Mouse (Mus musculus) intestine, embryonic 15.5 days (tissue): ENCODE measurements around the gene Mmp9. TPM values are rescaled to one million over a fixed set of nuclear protein-coding genes. Genes with fewer than 3 reads are reported as not detected.

Source experiments
- ATAC-seq: fragments of 200-750 bp; cut with Nextera tagmentation; 2 replicates; pipeline ENCODE4 v1.8.0; 2017; ENCODE audit warnings: moderate TSS enrichment, moderate library complexity
- H3K27ac ChIP-seq: fragments of 300-500 bp; sonication (generic); 2 replicates; pipeline ENCODE4 v1.5.1; 2015; ENCODE audit warnings: mild to moderate bottlenecking, inconsistent platforms
- H3K27me3 ChIP-seq: fragments of 300-500 bp; sonication (generic); replicated peaks from 2 replicates; pipeline ENCODE4 v1.6.1; 2015; ENCODE audit warnings: inconsistent platforms
- H3K36me3 ChIP-seq: fragments of 300-500 bp; sonication (generic); 2 replicates; pipeline ENCODE4 v1.6.1; 2015; ENCODE audit warnings: inconsistent platforms
- H3K4me1 ChIP-seq: fragments of 300-500 bp; sonication (generic); replicated peaks from 2 replicates; pipeline ENCODE4 v1.6.1; 2015; ENCODE audit warnings: inconsistent platforms
- H3K4me2 ChIP-seq: fragments of 300-500 bp; sonication (generic); replicated peaks from 2 replicates; pipeline ENCODE4 v1.6.1; 2015; ENCODE audit warnings: mild to moderate bottlenecking, inconsistent platforms
- H3K4me3 ChIP-seq: fragments of 300-500 bp; sonication (generic); replicated peaks from 2 replicates; pipeline ENCODE4 v1.5.1; 2015; ENCODE audit warnings: inconsistent platforms
- H3K9ac ChIP-seq: fragments of 300-500 bp; sonication (generic); 2 replicates; pipeline ENCODE4 v1.6.1; 2015; ENCODE audit warnings: inconsistent platforms
- H3K9me3 ChIP-seq: fragments of 300-500 bp; sonication (generic); 2 replicates; pipeline ENCODE4 v1.6.1; 2016; ENCODE audit warnings: inconsistent platforms
- WGBS: fragments of 180-500 bp; shearing (Covaris S2); methylation state at CpG from one replicate; pipeline ENCODE4 v1.1.7; 2015; 5-methylcytosine and 5-hydroxymethylcytosine counted together
- polyA plus RNA-seq: library from polyadenylated mRNA; unstranded; fragments of >200 nt; fragmentation: Nextera tagmentation; extraction: Ambion mirVana; gene quantifications from 2 replicates; pipeline ENCODE4 v1.2.1, GENCODE M21; 2015

Gene Mmp9
- polyA plus RNA-seq, 1 experiment from 2014 or later, result 5.2 TPM

- no peak overlapping the region for H3K27ac ChIP-seq
- no peak overlapping the region for H3K4me3 ChIP-seq
- no peak overlapping the region for H3K9ac ChIP-seq
- no peaks in the 10 kb centered on the region for H3K4me1 ChIP-seq
- no peaks in the 10 kb centered on the region for H3K9me3 ChIP-seq
- H3K4me2 ChIP-seq, result no peak overlapping the region
- H3K27me3 ChIP-seq, result no peaks in the 10 kb centered on the region
- ATAC-seq, result no peak
- 76% methylated on average over 6 of the region's 6 CpGs for WGBS
- no peaks in the 10 kb centered on the region for H3K36me3 ChIP-seq
Observed at GRCm38 (mm10) chr2:164985962-164986361, 45.4 kb downstream of the Mmp9 start.

GRCm38 (mm10) chr2:164986371-164987027, 45.9 kb downstream of the Mmp9 start:
- no peak for ATAC-seq
- no peak overlapping the region for H3K4me2 ChIP-seq
- no peak overlapping the region for H3K27ac ChIP-seq
- H3K4me1 ChIP-seq, result no peaks in the 10 kb centered on the region
- H3K36me3 ChIP-seq, result no peaks in the 10 kb centered on the region
- H3K27me3 ChIP-seq, result no peaks in the 10 kb centered on the region
- WGBS, result 74% methylated on average over 14 of the region's 14 CpGs
- H3K9ac ChIP-seq, result no peak overlapping the region
- no peak overlapping the region for H3K4me3 ChIP-seq
- no peaks in the 10 kb centered on the region for H3K9me3 ChIP-seq

GRCm38 (mm10) chr2:164988777-164989176, 48.2 kb downstream of the Mmp9 start:
- Histone ChIP-seq H3K27me3 (no peaks in the 10 kb centered on the region), H3K36me3 (no peaks in the 10 kb centered on the region), H3K9ac (no peak overlapping the region), H3K27ac (no peak overlapping the region), H3K4me1 (no peaks in the 10 kb centered on the region), H3K4me3 (no peak overlapping the region), H3K9me3 (no peaks in the 10 kb centered on the region), H3K4me2 (no peak overlapping the region)
- WGBS, result 64% methylated on average over 13 of the region's 13 CpGs
- no peak for ATAC-seq

GRCm38 (mm10) chr2:164991111-164991510, 50.5 kb downstream of the Mmp9 start:
- Histone ChIP-seq H3K27me3 (peaks cover 11% of the 10 kb centered on the region; the same call in 1 of the 2 replicates), H3K36me3 (no peaks in the 10 kb centered on the region), H3K9me3 (no peaks in the 10 kb centered on the region), H3K4me3 (no peak overlapping the region), H3K4me2 (no peak overlapping the region), H3K4me1 (no peaks in the 10 kb centered on the region), H3K27ac (no peak overlapping the region), H3K9ac (no peak overlapping the region)
- WGBS, result 67% methylated on average over 3 of the region's 3 CpGs
- ATAC-seq, result no peak

- Histone ChIP-seq H3K27me3 (peaks cover 17% of the 10 kb centered on the region), H3K4me2 (no peak overlapping the region), H3K36me3 (no peaks in the 10 kb centered on the region), H3K4me3 (no peak overlapping the region), H3K9ac (no peak overlapping the region), H3K4me1 (no peaks in the 10 kb centered on the region), H3K9me3 (no peaks in the 10 kb centered on the region), H3K27ac (no peak overlapping the region)
- ATAC-seq, result no peak
- WGBS, result 34% methylated on average over 10 of the region's 10 CpGs
Observed at GRCm38 (mm10) chr2:164991808-164992207, 51.2 kb downstream of the Mmp9 start.

GRCm38 (mm10) chr2:164994156-164994555, 53.6 kb downstream of the Mmp9 start:
- Histone ChIP-seq H3K9ac (no peak overlapping the region), H3K4me2 (no peak overlapping the region), H3K9me3 (no peaks in the 10 kb centered on the region), H3K4me3 (no peak overlapping the region), H3K4me1 (peaks cover 17% of the 10 kb centered on the region), H3K36me3 (no peaks in the 10 kb centered on the region), H3K27me3 (peaks cover 40% of the 10 kb centered on the region), H3K27ac (no peak overlapping the region)
- ATAC-seq, result no peak
- 86% methylated on average over 11 of the region's 11 CpGs for WGBS

GRCm38 (mm10) chr2:164994659-164995428, 54.3 kb downstream of the Mmp9 start:
- H3K27me3 ChIP-seq, result peaks cover 40% of the 10 kb centered on the region
- peaks cover 17% of the 10 kb centered on the region for H3K4me1 ChIP-seq
- H3K36me3 ChIP-seq, result no peaks in the 10 kb centered on the region
- H3K4me2 ChIP-seq, result no peak overlapping the region
- H3K27ac ChIP-seq, result no peak overlapping the region
- 57% methylated on average over 21 of the region's 21 CpGs for WGBS
- H3K9ac ChIP-seq, result no peak overlapping the region
- H3K4me3 ChIP-seq, result no peak overlapping the region
- H3K9me3 ChIP-seq, result no peaks in the 10 kb centered on the region
- no peak for ATAC-seq

- no peaks in the 10 kb centered on the region for H3K9me3 ChIP-seq
- no peak overlapping the region for H3K27ac ChIP-seq
- H3K27me3 ChIP-seq, result peaks cover 40% of the 10 kb centered on the region
- no peak overlapping the region for H3K4me3 ChIP-seq
- no peak overlapping the region for H3K4me2 ChIP-seq
- H3K9ac ChIP-seq, result no peak overlapping the region
- peaks cover 8% of the 10 kb centered on the region for H3K36me3 ChIP-seq
- no peak for ATAC-seq
- peaks cover 17% of the 10 kb centered on the region for H3K4me1 ChIP-seq
- WGBS, result 75% methylated on average over 11 of the region's 11 CpGs
Observed at GRCm38 (mm10) chr2:164995976-164996375, 55.4 kb downstream of the Mmp9 start.

- Histone ChIP-seq H3K4me3 (peak overlapping the region; percentile 23), H3K9ac (peak overlapping the region; percentile 27), H3K27ac (no peak overlapping the region), H3K27me3 (peaks cover 40% of the 10 kb centered on the region), H3K36me3 (peaks cover 19% of the 10 kb centered on the region), H3K4me1 (peaks cover 17% of the 10 kb centered on the region), H3K4me2 (peak overlapping the region; percentile 65), H3K9me3 (no peaks in the 10 kb centered on the region)
- WGBS, result 14% methylated on average over 49 of the region's 49 CpGs
- no peak for ATAC-seq
Observed at GRCm38 (mm10) chr2:164996848-164997720, 56.5 kb downstream of the Mmp9 start.

- Histone ChIP-seq H3K36me3 (peaks cover 27% of the 10 kb centered on the region), H3K27me3 (peaks cover 40% of the 10 kb centered on the region), H3K9ac (peak overlapping the region; percentile 27), H3K4me1 (peaks cover 17% of the 10 kb centered on the region), H3K4me2 (peak overlapping the region; percentile 65), H3K27ac (no peak overlapping the region), H3K4me3 (peak overlapping the region; percentile 23), H3K9me3 (no peaks in the 10 kb centered on the region)
- peak; percentile 51; the same call in 1 of the 2 replicates for ATAC-seq
- WGBS, result under 1% methylated on average over 52 of the region's 52 CpGs
Observed at GRCm38 (mm10) chr2:164997721-164998428, 57.3 kb downstream of the Mmp9 start.

- ATAC-seq, result no peak
- 89% methylated on average over 13 of the region's 13 CpGs for WGBS
- Histone ChIP-seq H3K4me1 (peaks cover 17% of the 10 kb centered on the region), H3K9me3 (no peaks in the 10 kb centered on the region), H3K4me3 (no peak overlapping the region), H3K27me3 (peaks cover 21% of the 10 kb centered on the region), H3K27ac (no peak overlapping the region), H3K4me2 (no peak overlapping the region), H3K36me3 (peaks cover 48% of the 10 kb centered on the region), H3K9ac (no peak overlapping the region)
Observed at GRCm38 (mm10) chr2:165001958-165002357, 61.4 kb downstream of the Mmp9 start.
